Mouse (Mus musculus) kidney, embryonic 14.5 days (tissue): Measurements from ENCODE around the gene Jagn1. TPM values are rescaled to one million over a fixed set of nuclear protein-coding genes. Genes with fewer than 3 reads are reported as not detected.

Experiments
- ATAC-seq: fragments of 200-750 bp; cut with Nextera tagmentation; 2 replicates; pipeline ENCODE4 v1.8.0; 2017; ENCODE audit warnings: moderate number of reproducible peaks, mild to moderate bottlenecking, moderate TSS enrichment, moderate library complexity; ENCODE audit not compliant: low FRiP score, low TSS enrichment
- H3K27ac ChIP-seq: fragments of 300-500 bp; sonication (generic); 2 replicates; pipeline ENCODE4 v1.5.1; 2014; ENCODE audit warnings: low read depth, mild to moderate bottlenecking, low read length, moderate library complexity, mixed read lengths
- H3K27me3 ChIP-seq: fragments of 300-500 bp; sonication (generic); 2 replicates; pipeline ENCODE4 v1.6.1; 2014; ENCODE audit warnings: mild to moderate bottlenecking, low read length; ENCODE audit not compliant: control insufficient read depth, insufficient read depth
- H3K36me3 ChIP-seq: fragments of 300-500 bp; sonication (generic); 2 replicates; pipeline ENCODE4 v1.6.1; 2014; ENCODE audit warnings: low read length, mixed read lengths; ENCODE audit not compliant: control insufficient read depth, insufficient read depth
- H3K4me1 ChIP-seq: fragments of 300-500 bp; sonication (generic); 2 replicates; pipeline ENCODE4 v1.6.1; 2014; ENCODE audit warnings: low read length, mixed read lengths; ENCODE audit not compliant: control insufficient read depth, insufficient read depth
- H3K4me2 ChIP-seq: fragments of 300-500 bp; sonication (generic); replicated peaks from 2 replicates; pipeline ENCODE4 v1.6.1; 2014; ENCODE audit warnings: low read depth, mild to moderate bottlenecking, low read length
- H3K4me3 ChIP-seq: fragments of 300-500 bp; sonication (generic); 2 replicates; pipeline ENCODE4 v1.5.1; 2014; ENCODE audit warnings: mild to moderate bottlenecking, low read length
- H3K9ac ChIP-seq: fragments of 300-500 bp; sonication (generic); 2 replicates; pipeline ENCODE4 v1.6.1; 2014; ENCODE audit warnings: low read depth, mild to moderate bottlenecking, low read length, moderate library complexity
- H3K9me3 ChIP-seq: fragments of 300-500 bp; sonication (generic); 2 replicates; pipeline ENCODE4 v1.6.1; 2016; ENCODE audit warnings: low read length; ENCODE audit not compliant: control insufficient read depth
- WGBS: fragments of 180-500 bp; shearing (Covaris S2); extraction: QIAGEN DNeasy Blood & Tissue Kit; methylation state at CpG from one replicate; pipeline ENCODE4 v1.1.7; 2014; 5-methylcytosine and 5-hydroxymethylcytosine counted together
- polyA plus RNA-seq: library from polyadenylated mRNA; unstranded; fragments of >200 nt; fragmentation: Nextera tagmentation; extraction: Ambion mirVana; gene quantifications from 2 replicates; pipeline ENCODE4 v1.2.1, GENCODE M21; 2014

The Jagn1 gene
- 95.9 and 103 TPM in 2 replicates for polyA plus RNA-seq

- no peaks in the 10 kb centered on the region for H3K9me3 ChIP-seq
- peaks cover 19% of the 10 kb centered on the region for H3K36me3 ChIP-seq
- WGBS: under 1% methylated on average over 45 of the region's 45 CpGs
- peaks cover 6% of the 10 kb centered on the region; the same call in 1 of the 2 replicates for H3K4me1 ChIP-seq
- no peaks in the 10 kb centered on the region for H3K27me3 ChIP-seq
- H3K4me2 ChIP-seq: peak within 1 kb of the TSS; percentile 80
- H3K9ac ChIP-seq: peak within 1 kb of the TSS; percentile 92
- ATAC-seq: peak; percentile 91
- peak within 1 kb of the TSS; percentile 70 for H3K4me3 ChIP-seq
- H3K27ac ChIP-seq: peak within 1 kb of the TSS; percentile 21; the same call in 1 of the 2 replicates
These were observed at the start of gene Jagn1 for GRCm38 (mm10) chr6:113442442-113443090. Gene Jagn1 (plus strand): TSS chr6:113442569.

- H3K27me3 ChIP-seq: no peaks in the 10 kb centered on the region
- H3K36me3 ChIP-seq: peaks cover 20% of the 10 kb centered on the region
- H3K4me1 ChIP-seq: 0 out of 2 replicates have a peak, but pooled peaks cover 7% of the 10 kb centered on the region
- no peak for ATAC-seq
- H3K4me2 ChIP-seq: no peak overlapping the region
- no peak overlapping the region for H3K27ac ChIP-seq
- H3K4me3 ChIP-seq: no peak overlapping the region
- WGBS: 87% methylated on average over 6 of the region's 6 CpGs
- no peaks in the 10 kb centered on the region for H3K9me3 ChIP-seq
- no peak overlapping the region for H3K9ac ChIP-seq
These were observed 48.4 kb upstream of the Jagn1 start for GRCm38 (mm10) chr6:113393951-113394350.

DNA sequence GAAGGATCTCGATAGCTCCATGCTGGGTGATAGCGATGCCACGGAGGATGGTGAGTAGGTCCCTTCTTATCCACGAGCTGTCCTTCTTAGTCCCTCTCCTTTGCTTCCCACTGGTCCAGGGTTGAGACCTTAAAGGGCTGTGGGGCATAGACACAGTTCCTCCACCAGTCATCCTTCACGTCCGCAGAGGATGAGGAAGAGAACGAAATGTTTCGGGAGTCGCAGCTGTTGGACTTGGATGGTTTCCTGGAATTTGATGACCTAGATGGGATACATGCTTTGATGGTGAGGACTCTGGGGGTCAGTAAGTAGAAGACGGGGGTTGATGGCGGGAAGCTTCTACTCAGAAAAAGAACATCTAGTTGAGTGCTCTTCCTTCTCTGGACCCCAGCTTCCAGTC lies 47.6 kb upstream of the Jagn1 start:
- H3K9ac ChIP-seq: no peak overlapping the region
- H3K27me3 ChIP-seq: no peaks in the 10 kb centered on the region
- no peak overlapping the region for H3K4me3 ChIP-seq
- 0 out of 2 replicates have a peak, but pooled peaks cover 7% of the 10 kb centered on the region for H3K4me1 ChIP-seq
- no peak overlapping the region for H3K4me2 ChIP-seq
- H3K9me3 ChIP-seq: no peaks in the 10 kb centered on the region
- no peak overlapping the region for H3K27ac ChIP-seq
- peaks cover 12% of the 10 kb centered on the region for H3K36me3 ChIP-seq
- 88% methylated on average over 11 of the region's 11 CpGs for WGBS
- ATAC-seq: no peak

GRCm38 (mm10) chr6:113395501-113395900 lies 46.9 kb upstream of the Jagn1 start:
- WGBS: 94% methylated on average over 6 of the region's 6 CpGs
- ATAC-seq: no peak
- H3K4me2 ChIP-seq: no peak overlapping the region

GRCm38 (mm10) chr6:113396270-113397030 lies 45.9 kb upstream of the Jagn1 start:
- Histone ChIP-seq H3K27ac (no peak overlapping the region), H3K36me3 (no peaks in the 10 kb centered on the region), H3K9ac (no peak overlapping the region), H3K9me3 (no peaks in the 10 kb centered on the region), H3K27me3 (no peaks in the 10 kb centered on the region), H3K4me3 (no peak overlapping the region), H3K4me1 (0 out of 2 replicates have a peak, but pooled peaks cover 7% of the 10 kb centered on the region), H3K4me2 (no peak overlapping the region)
- WGBS: 85% methylated on average over 10 of the region's 10 CpGs
- ATAC-seq: no peak

More at GRCm38 (mm10) chr6:113395501-113395900, 46.9 kb upstream of the Jagn1 start:
- no peak overlapping the region for H3K9ac ChIP-seq
- no peak overlapping the region for H3K4me3 ChIP-seq
- H3K9me3 ChIP-seq: no peaks in the 10 kb centered on the region
- H3K27ac ChIP-seq: no peak overlapping the region
- H3K4me1 ChIP-seq: 0 out of 2 replicates have a peak, but pooled peaks cover 7% of the 10 kb centered on the region
- H3K36me3 ChIP-seq: peaks cover 5% of the 10 kb centered on the region; the same call in 1 of the 2 replicates
- H3K27me3 ChIP-seq: no peaks in the 10 kb centered on the region

GRCm38 (mm10) chr6:113402094-113402493 lies 40.3 kb upstream of the Jagn1 start:
- H3K4me2 ChIP-seq: no peak overlapping the region
- ATAC-seq: no peak
- H3K9ac ChIP-seq: no peak overlapping the region
- H3K9me3 ChIP-seq: no peaks in the 10 kb centered on the region
- H3K36me3 ChIP-seq: no peaks in the 10 kb centered on the region
- no peaks in the 10 kb centered on the region for H3K4me1 ChIP-seq
- H3K27me3 ChIP-seq: no peaks in the 10 kb centered on the region
- no peak overlapping the region for H3K27ac ChIP-seq
- H3K4me3 ChIP-seq: no peak overlapping the region
- WGBS: 93% methylated on average over 13 of the region's 13 CpGs

GRCm38 (mm10) chr6:113404649-113405448 lies 37.5 kb upstream of the Jagn1 start:
- no peaks in the 10 kb centered on the region for H3K4me1 ChIP-seq
- no peaks in the 10 kb centered on the region for H3K36me3 ChIP-seq
- no peak overlapping the region for H3K27ac ChIP-seq
- no peaks in the 10 kb centered on the region for H3K9me3 ChIP-seq
- H3K9ac ChIP-seq: no peak overlapping the region
- H3K27me3 ChIP-seq: no peaks in the 10 kb centered on the region
- peak; percentile 50; the same call in 1 of the 2 replicates for ATAC-seq
- 82% methylated on average over 12 of the region's 12 CpGs for WGBS
- no peak overlapping the region for H3K4me3 ChIP-seq
- no peak overlapping the region for H3K4me2 ChIP-seq

DNA sequence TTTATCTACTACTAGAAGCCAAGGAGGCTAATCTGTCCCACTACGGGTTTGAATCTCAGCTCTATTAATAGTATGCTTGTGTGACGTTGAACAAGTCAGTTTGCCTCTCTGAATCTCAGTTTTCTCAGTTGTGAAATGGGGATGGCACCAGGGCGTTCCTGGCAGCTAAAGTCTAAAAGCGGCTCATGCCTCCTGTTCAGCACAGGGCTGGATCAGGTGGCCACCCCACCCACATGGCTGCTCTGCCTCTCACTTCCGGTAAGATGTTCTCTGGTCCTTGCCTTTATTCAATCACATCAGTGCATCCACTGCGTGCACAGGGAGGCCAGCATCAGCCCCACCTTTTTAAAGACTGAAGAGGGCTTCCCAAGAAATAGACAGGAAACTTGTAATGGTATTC lies 36.9 kb upstream of the Jagn1 start:
- H3K4me3 ChIP-seq: no peak overlapping the region
- no peak overlapping the region for H3K9ac ChIP-seq
- no peak overlapping the region for H3K27ac ChIP-seq
- H3K36me3 ChIP-seq: no peaks in the 10 kb centered on the region
- WGBS: 88% methylated on average over 6 of the region's 6 CpGs
- H3K27me3 ChIP-seq: no peaks in the 10 kb centered on the region
- H3K4me2 ChIP-seq: no peak overlapping the region
- H3K9me3 ChIP-seq: no peaks in the 10 kb centered on the region
- H3K4me1 ChIP-seq: no peaks in the 10 kb centered on the region
- ATAC-seq: no peak
